Mouse (Mus musculus): ENCODE data around the gene Rapsn. TPM values are rescaled to one million over a fixed set of nuclear protein-coding genes. Genes with fewer than 3 reads are reported as not detected.

The Rapsn gene
- polyA plus RNA-seq, 2 experiments = 0.55 to 1.1 TPM

GRCm38 (mm10) chr2:91086392-91087237, 51.2 kb downstream of the Rapsn start:
- Histone ChIP-seq H3K36me3 (replicated peaks; ENCODE audit: control insufficient read depth, insufficient read depth, low read depth) (no peaks in the 10 kb centered on the region), H3K4me3 (ENCODE audit: insufficient read depth in 1 of 2, low read depth in 2 of 2, low read length in 2 of 2) (no peak overlapping the region), H3K9me3 (ENCODE audit: control insufficient read depth, low read length) (no peaks in the 10 kb centered on the region), H3K4me1 (replicated peaks; ENCODE audit: control insufficient read depth in 2 of 2, insufficient read depth in 2 of 2, low read length in 1 of 2) (peaks cover 2 to 17% of the 10 kb centered on the region in 2 experiments; a peak in 2 of 4 replicates), H3K4me2 (ENCODE audit: low read depth) (no peak overlapping the region), H3K27me3 (ENCODE audit: control insufficient read depth, insufficient read depth, low read length) (no peaks in the 10 kb centered on the region), H3K27ac (no peak overlapping the region), H3K9ac (replicated peaks) (no peak overlapping the region)
- ATAC-seq (ENCODE audit: insufficient read depth) = no peak
- no peak for DNase-seq (ENCODE audit: low read depth in 3 of 3, low spot score in 3 of 3)
- TF ChIP-seq EP300 (IDR thresholded peaks at IDR 0.05; ENCODE audit: low read depth) (no peak), CTCF (IDR thresholded peaks at IDR 0.05; ENCODE audit: low read depth) (no peak)
- WGBS (ENCODE audit: insufficient replicate concordance) = 62% methylated on average over 9 of the region's 9 CpGs

DNA sequence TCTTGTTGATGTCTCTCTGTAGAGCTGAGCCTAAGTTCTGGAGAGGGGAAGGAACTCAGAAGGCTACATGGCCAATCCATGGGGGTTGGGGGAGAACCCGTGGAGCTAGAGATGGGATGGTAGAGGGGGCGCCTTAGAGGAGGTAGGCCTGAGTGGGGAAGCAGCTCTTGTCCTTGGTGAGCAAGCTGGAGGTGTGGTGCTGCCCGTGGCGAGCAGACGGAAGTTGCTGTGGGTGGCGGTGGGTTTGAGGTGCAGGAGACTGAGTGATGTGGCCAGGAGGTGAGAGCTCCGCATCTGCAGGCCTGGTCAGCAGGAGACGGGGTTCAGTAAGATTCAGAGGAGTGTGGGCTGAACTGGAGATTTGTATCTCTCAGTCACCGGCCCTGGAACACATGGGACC, 52.0 kb downstream of the Rapsn start:
- Histone ChIP-seq H3K27ac (no peak overlapping the region), H3K4me3 (ENCODE audit: insufficient read depth in 1 of 2, low read depth in 2 of 2, low read length in 2 of 2) (no peak overlapping the region), H3K27me3 (ENCODE audit: control insufficient read depth, insufficient read depth, low read length) (no peaks in the 10 kb centered on the region), H3K4me1 (replicated peaks; ENCODE audit: control insufficient read depth in 2 of 2, insufficient read depth in 2 of 2, low read length in 1 of 2) (peaks cover 2 to 16% of the 10 kb centered on the region in 2 experiments; a peak in 2 of 4 replicates), H3K4me2 (ENCODE audit: low read depth) (no peak overlapping the region), H3K9me3 (ENCODE audit: control insufficient read depth, low read length) (no peaks in the 10 kb centered on the region), H3K9ac (replicated peaks) (no peak overlapping the region), H3K36me3 (replicated peaks; ENCODE audit: control insufficient read depth, insufficient read depth, low read depth) (no peaks in the 10 kb centered on the region)
- no peak for TF ChIP-seq EP300 (IDR thresholded peaks at IDR 0.05; ENCODE audit: low read depth)
- TF ChIP-seq CTCF (IDR thresholded peaks at IDR 0.05; ENCODE audit: low read depth) = no peak
- 55% methylated on average over 9 of the region's 9 CpGs for WGBS (ENCODE audit: insufficient replicate concordance)
- no peak for ATAC-seq (ENCODE audit: insufficient read depth)
- no peak for DNase-seq (ENCODE audit: low read depth in 3 of 3, low spot score in 3 of 3)

DNA sequence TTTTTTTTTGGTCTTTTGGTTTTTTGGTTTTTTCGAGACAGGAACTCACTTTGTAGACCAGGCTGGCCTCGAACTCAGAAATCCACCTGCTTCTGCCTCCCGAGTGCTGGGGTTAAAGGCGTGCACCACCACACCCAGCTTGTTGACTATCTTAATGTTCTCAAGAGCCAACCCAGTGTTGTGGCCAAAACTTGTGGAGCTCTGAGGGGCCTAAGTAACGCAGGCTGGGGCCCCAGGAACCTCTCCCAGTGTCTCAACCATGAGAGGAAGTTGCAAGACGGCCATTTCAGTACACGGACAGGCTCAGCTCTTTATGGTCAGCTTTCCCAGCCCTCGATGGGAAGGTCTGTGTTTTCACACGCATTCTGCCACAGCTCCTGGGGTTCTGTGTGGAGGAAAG, 53.6 kb downstream of the Rapsn start:
- TF ChIP-seq EP300 (IDR thresholded peaks at IDR 0.05; ENCODE audit: low read depth) = no peak
- TF ChIP-seq CTCF (IDR thresholded peaks at IDR 0.05; ENCODE audit: low read depth) = no peak
- H3K4me3 ChIP-seq (ENCODE audit: insufficient read depth in 1 of 2, low read depth in 2 of 2, low read length in 2 of 2) = no peak overlapping the region
- ATAC-seq (ENCODE audit: insufficient read depth) = no peak

DNA sequence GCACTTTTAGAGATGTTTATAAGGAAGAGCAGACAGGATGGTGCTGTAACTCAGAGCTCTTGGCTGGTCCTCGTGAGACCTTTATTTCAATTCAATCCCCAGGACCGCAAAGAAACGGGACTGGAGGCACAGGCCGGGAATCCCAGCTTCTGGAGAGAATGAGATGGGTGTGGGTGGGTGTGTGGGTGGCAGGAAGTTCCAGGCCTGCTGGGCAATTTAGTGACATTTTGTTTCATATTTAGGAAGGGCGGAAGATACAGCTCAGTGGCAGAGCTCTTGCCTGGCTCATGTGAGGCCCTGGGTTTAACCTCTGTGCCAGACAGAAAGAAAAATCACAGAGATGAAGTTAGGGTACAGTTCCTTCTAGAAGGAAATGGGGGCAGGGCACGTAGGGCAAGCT, 54.8 kb downstream of the Rapsn start:
- TF ChIP-seq EP300 (IDR thresholded peaks at IDR 0.05; ENCODE audit: low read depth) = no peak
- no peak for TF ChIP-seq CTCF (IDR thresholded peaks at IDR 0.05; ENCODE audit: low read depth)
- Histone ChIP-seq H3K9me3 (ENCODE audit: control insufficient read depth, low read length) (no peaks in the 10 kb centered on the region), H3K27ac (no peak overlapping the region), H3K4me2 (ENCODE audit: low read depth) (no peak overlapping the region), H3K9ac (replicated peaks) (no peak overlapping the region), H3K27me3 (ENCODE audit: control insufficient read depth, insufficient read depth, low read length) (no peaks in the 10 kb centered on the region), H3K4me1 (replicated peaks; ENCODE audit: control insufficient read depth in 2 of 2, insufficient read depth in 2 of 2, low read length in 1 of 2) (peaks cover 0 to 6% of the 10 kb centered on the region in 2 experiments; a peak in 2 of 4 replicates), H3K36me3 (replicated peaks; ENCODE audit: control insufficient read depth, insufficient read depth, low read depth) (no peaks in the 10 kb centered on the region), H3K4me3 (ENCODE audit: insufficient read depth in 1 of 2, low read depth in 2 of 2, low read length in 2 of 2) (no peak overlapping the region)
- no peak for DNase-seq (ENCODE audit: low read depth in 3 of 3, low spot score in 3 of 3)
- ATAC-seq (ENCODE audit: insufficient read depth) = no peak
- 70% methylated on average over 6 of the region's 6 CpGs for whole genome bisulfite sequencing (ENCODE audit: insufficient replicate concordance)

More for the DNA sequence above, 53.6 kb downstream of the Rapsn start:
- no peak overlapping the region for H3K9ac ChIP-seq (replicated peaks)
- no peak overlapping the region for H3K4me2 ChIP-seq (ENCODE audit: low read depth)
- no peaks in the 10 kb centered on the region for H3K9me3 ChIP-seq (ENCODE audit: control insufficient read depth, low read length)
- H3K36me3 ChIP-seq (replicated peaks; ENCODE audit: control insufficient read depth, insufficient read depth, low read depth) = no peaks in the 10 kb centered on the region
- H3K27me3 ChIP-seq (ENCODE audit: control insufficient read depth, insufficient read depth, low read length) = no peaks in the 10 kb centered on the region
- DNase-seq (ENCODE audit: low read depth in 3 of 3, low spot score in 3 of 3) = no peak
- 31% methylated on average over 9 of the region's 9 CpGs for WGBS (ENCODE audit: insufficient replicate concordance)
- H3K27ac ChIP-seq = no peak overlapping the region; the same call in 1 of the 2 replicates
- peaks cover 0 to 6% of the 10 kb centered on the region in 2 experiments; a peak in 2 of 4 replicates for H3K4me1 ChIP-seq (replicated peaks; ENCODE audit: control insufficient read depth in 2 of 2, insufficient read depth in 2 of 2, low read length in 1 of 2)

DNA sequence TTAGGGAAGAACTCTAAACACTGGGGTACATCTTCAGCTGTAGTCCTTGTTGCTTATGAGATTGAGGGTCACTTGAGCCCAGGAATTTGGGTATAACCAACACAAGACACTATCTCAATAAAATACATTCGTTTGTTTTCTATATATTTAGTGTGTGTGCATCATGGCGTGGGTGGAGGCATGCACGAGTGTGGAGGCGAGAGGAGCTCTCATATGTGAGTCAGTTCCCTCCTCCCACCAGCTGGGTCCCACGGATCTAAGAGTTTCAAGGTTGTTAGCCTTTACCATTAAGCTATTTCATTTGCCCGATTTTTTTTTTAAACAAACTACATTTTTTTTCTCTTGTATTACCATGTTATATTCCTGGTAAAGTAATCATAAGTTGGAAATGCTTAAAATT, 55.4 kb downstream of the Rapsn start:
- Histone ChIP-seq H3K27me3 (ENCODE audit: control insufficient read depth, insufficient read depth, low read length) (no peaks in the 10 kb centered on the region), H3K9ac (replicated peaks) (no peak overlapping the region), H3K27ac (no peak overlapping the region), H3K4me1 (replicated peaks; ENCODE audit: control insufficient read depth in 2 of 2, insufficient read depth in 2 of 2, low read length in 1 of 2) (peaks cover 0 to 7% of the 10 kb centered on the region in 2 experiments; a peak in 2 of 4 replicates), H3K4me3 (ENCODE audit: insufficient read depth in 1 of 2, low read depth in 2 of 2, low read length in 2 of 2) (no peak overlapping the region), H3K4me2 (ENCODE audit: low read depth) (no peak overlapping the region), H3K9me3 (ENCODE audit: control insufficient read depth, low read length) (no peaks in the 10 kb centered on the region), H3K36me3 (replicated peaks; ENCODE audit: control insufficient read depth, insufficient read depth, low read depth) (no peaks in the 10 kb centered on the region)
- ATAC-seq (ENCODE audit: insufficient read depth) = no peak
- WGBS (ENCODE audit: insufficient replicate concordance) = 64% methylated on average over 6 of the region's 6 CpGs
- no peak for DNase-seq (ENCODE audit: low read depth in 3 of 3, low spot score in 3 of 3)
- TF ChIP-seq CTCF (IDR thresholded peaks at IDR 0.05; ENCODE audit: low read depth) (no peak), EP300 (IDR thresholded peaks at IDR 0.05; ENCODE audit: low read depth) (no peak)

Other genes with a start within 250 kb of the Rapsn start
- 43.9 and 52.2 TPM in 2 replicates for gene Mtch2, start 188.5 kb upstream of the Rapsn start, polyA plus RNA-seq (2012; rRNA removed)
- 128 and 135 TPM in 2 replicates for gene Mtch2, start 188.5 kb upstream of the Rapsn start, polyA plus RNA-seq (2014; fragmentation: Nextera tagmentation; extraction: Ambion mirVana)
- gene C1qtnf4, start 149.8 kb upstream of the Rapsn start, polyA plus RNA-seq (2012; rRNA removed) = 1.9 and 2.2 TPM in 2 replicates
- 2.5 and 2.7 TPM in 2 replicates for gene C1qtnf4, start 149.8 kb upstream of the Rapsn start, polyA plus RNA-seq (2014; fragmentation: Nextera tagmentation; extraction: Ambion mirVana)
- 7.9 and 8.8 TPM in 2 replicates for gene Kbtbd4, start 130.9 kb upstream of the Rapsn start, polyA plus RNA-seq (2012; rRNA removed)
- 13.4 and 14.6 TPM in 2 replicates for gene Kbtbd4, start 130.9 kb upstream of the Rapsn start, polyA plus RNA-seq (2014; fragmentation: Nextera tagmentation; extraction: Ambion mirVana)
- 73.4 and 79.0 TPM in 2 replicates for gene Ndufs3, start 130.8 kb upstream of the Rapsn start, polyA plus RNA-seq (2012; rRNA removed)
- gene Ndufs3, start 130.8 kb upstream of the Rapsn start, polyA plus RNA-seq (2014; fragmentation: Nextera tagmentation; extraction: Ambion mirVana) = 138 and 144 TPM in 2 replicates
- 35.6 and 37.9 TPM in 2 replicates for gene Celf1, start 95.2 kb upstream of the Rapsn start, polyA plus RNA-seq (2012; rRNA removed)
- 33.5 and 38.4 TPM in 2 replicates for gene Celf1, start 95.2 kb upstream of the Rapsn start, polyA plus RNA-seq (2014; fragmentation: Nextera tagmentation; extraction: Ambion mirVana)
- 77.7 and 126 TPM in 2 replicates for gene Psmc3, start 18.4 kb downstream of the Rapsn start, polyA plus RNA-seq (2012; rRNA removed)
- 174 and 186 TPM in 2 replicates for gene Psmc3, start 18.4 kb downstream of the Rapsn start, polyA plus RNA-seq (2014; fragmentation: Nextera tagmentation; extraction: Ambion mirVana)
- gene Slc39a13, start 34.8 kb downstream of the Rapsn start, polyA plus RNA-seq (2012; rRNA removed) = 11.1 and 11.2 TPM in 2 replicates
- gene Slc39a13, start 34.8 kb downstream of the Rapsn start, polyA plus RNA-seq (2014; fragmentation: Nextera tagmentation; extraction: Ambion mirVana) = 8.1 and 8.4 TPM in 2 replicates
- 13.3 and 20.5 TPM in 2 replicates for gene Spi1, start 46.8 kb downstream of the Rapsn start, polyA plus RNA-seq (2012; rRNA removed)
- gene Spi1, start 46.8 kb downstream of the Rapsn start, polyA plus RNA-seq (2014; fragmentation: Nextera tagmentation; extraction: Ambion mirVana) = 12.4 and 15.6 TPM in 2 replicates
- gene Mybpc3, start 82.5 kb downstream of the Rapsn start, polyA plus RNA-seq (2012; rRNA removed) = 0.03 and 0.04 TPM in 2 replicates
- not detected in 2 replicates for gene Mybpc3, start 82.5 kb downstream of the Rapsn start, polyA plus RNA-seq (2014; fragmentation: Nextera tagmentation; extraction: Ambion mirVana)
- gene Madd, start 148.2 kb downstream of the Rapsn start, polyA plus RNA-seq (2012; rRNA removed) = 6.3 and 7.1 TPM in 2 replicates
- 2.7 and 4.8 TPM in 2 replicates for gene Madd, start 148.2 kb downstream of the Rapsn start, polyA plus RNA-seq (2014; fragmentation: Nextera tagmentation; extraction: Ambion mirVana)
- 14.0 and 14.2 TPM in 2 replicates for gene Nr1h3, start 167.2 kb downstream of the Rapsn start, polyA plus RNA-seq (2012; rRNA removed)
- gene Nr1h3, start 167.2 kb downstream of the Rapsn start, polyA plus RNA-seq (2014; fragmentation: Nextera tagmentation; extraction: Ambion mirVana) = 12.7 and 14.3 TPM in 2 replicates
- 5.9 and 7.2 TPM in 2 replicates for gene Acp2, start 167.3 kb downstream of the Rapsn start, polyA plus RNA-seq (2012; rRNA removed)
- gene Acp2, start 167.3 kb downstream of the Rapsn start, polyA plus RNA-seq (2014; fragmentation: Nextera tagmentation; extraction: Ambion mirVana) = 8.9 and 10.1 TPM in 2 replicates
- gene Ddb2, start 201.4 kb downstream of the Rapsn start, polyA plus RNA-seq (2012; rRNA removed) = 8.5 and 9.0 TPM in 2 replicates
- gene Ddb2, start 201.4 kb downstream of the Rapsn start, polyA plus RNA-seq (2014; fragmentation: Nextera tagmentation; extraction: Ambion mirVana) = 4.9 and 5.9 TPM in 2 replicates
- 8.1 and 11.2 TPM in 2 replicates for gene Pacsin3, start 220.3 kb downstream of the Rapsn start, polyA plus RNA-seq (2012; rRNA removed)
- gene Pacsin3, start 220.3 kb downstream of the Rapsn start, polyA plus RNA-seq (2014; fragmentation: Nextera tagmentation; extraction: Ambion mirVana) = 8.8 and 10.2 TPM in 2 replicates
- 20.9 and 25.5 TPM in 2 replicates for gene Arfgap2, start 229.4 kb downstream of the Rapsn start, polyA plus RNA-seq (2012; rRNA removed)
- gene Arfgap2, start 229.4 kb downstream of the Rapsn start, polyA plus RNA-seq (2014; fragmentation: Nextera tagmentation; extraction: Ambion mirVana) = 50.2 and 54.4 TPM in 2 replicates